Mouse (Mus musculus) 3T3-L1 (cell line): ENCODE data around the gene Mrgprx1.

Experiments used
- DNase-seq: peaks from one replicate; pipeline ENCODE4 v3.0.0-alpha.2; 2015; ENCODE audit warnings: low read depth, low spot score

Gene Mrgprx1

GRCm38 (mm10) chr7:48027497-48027896, at the start of gene Mrgprx1:
Mrgprx1 (minus strand) TSS chr7:48027597.
- DNase-seq = no peak

GRCm38 (mm10) chr7:48075521-48075920, 48.1 kb upstream of the Mrgprx1 start:
- no peak for DNase-seq

GRCm38 (mm10) chr7:48046475-48047185, 19.2 kb upstream of the Mrgprx1 start:
- no peak for DNase-seq

GRCm38 (mm10) chr7:48044046-48044445, 16.6 kb upstream of the Mrgprx1 start:
- DNase-seq = no peak

GRCm38 (mm10) chr7:48017874-48018273, 9.5 kb downstream of the Mrgprx1 start:
- no peak for DNase-seq

GRCm38 (mm10) chr7:47995689-47996088, 31.7 kb downstream of the Mrgprx1 start:
- no peak for DNase-seq

GRCm38 (mm10) chr7:47986752-47987151, 40.6 kb downstream of the Mrgprx1 start:
- no peak for DNase-seq

- no peak for DNase-seq
These were observed 45.4 kb downstream of the Mrgprx1 start, which contains the start of gene Mrgpra4 for GRCm38 (mm10) chr7:47981995-47982394. Mrgpra4 (minus strand) TSS chr7:47982095.
